Mouse (Mus musculus) thymus, postnatal 36 days (tissue): ENCODE measurements around the gene Fbxo34.
"Not testable (repeated sequence)": the region's sequence is repeated elsewhere in the genome, so short reads cannot be mapped to it uniquely, and the experiment has no call there.

Source experiments
- DNase-seq, 2 experiments: peaks; one replicate each; pipeline ENCODE4 v3.0.0; 2022; ENCODE audit warnings: mixed read lengths in 2 of 2

Gene Fbxo34

DNA sequence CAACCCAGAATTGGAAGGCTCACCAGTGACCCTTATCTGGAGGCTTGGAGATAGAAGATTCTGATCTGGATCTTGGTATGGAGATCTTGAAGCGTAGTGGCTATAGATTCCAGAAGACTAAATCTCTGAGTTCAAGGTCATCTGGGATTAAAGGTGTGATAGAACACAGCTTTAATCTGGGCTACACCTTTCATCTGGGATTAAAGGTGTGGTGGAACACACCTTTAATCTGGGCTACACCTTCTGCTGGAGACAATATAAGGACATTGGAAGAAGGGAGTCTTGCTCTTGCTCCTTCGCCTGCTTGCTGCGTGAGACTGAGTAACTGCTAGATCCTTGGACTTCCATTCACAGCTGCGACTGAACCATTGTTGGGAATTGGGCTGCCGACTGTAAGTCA, at the start of gene Fbxo34:
Fbxo34 (plus strand) TSS at position 301 of the 400 bp plus-strand sequence.
- DNase-seq = not testable (repeated sequence)

DNA sequence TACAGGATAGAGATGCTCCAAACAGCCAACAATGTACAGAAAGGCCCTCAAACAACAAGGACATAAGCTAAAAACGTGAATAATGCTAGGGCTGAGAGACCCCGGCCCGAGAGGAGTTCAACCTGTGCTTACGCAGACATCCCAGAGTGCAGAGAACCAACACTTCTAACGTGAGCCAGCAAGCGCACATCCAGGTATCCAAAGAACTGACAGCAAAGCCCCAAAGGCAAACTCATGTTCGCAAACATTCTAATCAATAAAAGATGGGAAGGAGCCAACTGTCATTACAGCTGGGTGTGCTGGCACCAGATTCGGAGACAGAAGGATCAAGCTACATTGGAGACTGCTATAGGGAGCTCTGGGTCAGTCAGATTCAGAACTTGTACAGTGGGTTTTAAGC, 47.5 kb upstream of the Fbxo34 start:
- no peak for DNase-seq

DNA sequence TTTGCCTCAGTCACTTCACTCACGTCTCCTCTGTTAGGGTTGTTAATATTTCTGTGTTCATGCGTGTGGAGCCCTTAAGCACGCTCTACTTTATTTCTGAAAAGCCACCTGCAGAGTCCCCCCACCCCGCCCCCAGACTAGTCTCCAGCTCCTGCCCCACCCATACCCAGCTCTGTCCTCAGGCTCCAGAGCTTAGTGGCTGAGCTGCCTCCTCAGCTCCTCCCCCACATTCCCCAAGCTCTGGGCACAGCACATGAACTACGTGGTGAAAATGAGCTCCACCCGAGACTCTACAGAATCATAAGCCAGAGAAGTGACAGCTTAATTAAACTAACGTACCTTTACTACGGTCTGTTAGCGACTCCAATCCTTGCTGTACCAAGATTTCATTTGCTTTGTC, 44.2 kb upstream of the Fbxo34 start:
- no peak for DNase-seq

DNA sequence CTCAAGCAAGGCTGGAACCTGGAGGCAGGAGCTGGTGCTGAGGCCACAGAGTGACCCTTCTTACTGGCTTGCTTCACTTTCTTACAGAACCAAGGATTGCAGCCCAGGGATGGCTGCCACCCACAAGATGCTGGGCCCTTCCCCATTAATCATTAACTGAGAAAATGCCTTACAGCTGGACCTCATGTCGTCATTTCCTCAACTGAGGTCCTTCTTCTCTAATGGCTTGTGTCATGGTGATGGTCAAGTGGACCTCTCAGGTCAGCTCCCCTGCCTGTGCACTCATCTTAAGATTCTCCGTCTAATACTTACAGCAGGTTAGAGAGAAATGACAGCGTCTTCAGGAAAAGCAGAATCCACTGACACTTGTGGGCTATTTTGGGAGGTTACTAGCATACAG, 32.9 kb upstream of the Fbxo34 start:
- DNase-seq = no peak

DNA sequence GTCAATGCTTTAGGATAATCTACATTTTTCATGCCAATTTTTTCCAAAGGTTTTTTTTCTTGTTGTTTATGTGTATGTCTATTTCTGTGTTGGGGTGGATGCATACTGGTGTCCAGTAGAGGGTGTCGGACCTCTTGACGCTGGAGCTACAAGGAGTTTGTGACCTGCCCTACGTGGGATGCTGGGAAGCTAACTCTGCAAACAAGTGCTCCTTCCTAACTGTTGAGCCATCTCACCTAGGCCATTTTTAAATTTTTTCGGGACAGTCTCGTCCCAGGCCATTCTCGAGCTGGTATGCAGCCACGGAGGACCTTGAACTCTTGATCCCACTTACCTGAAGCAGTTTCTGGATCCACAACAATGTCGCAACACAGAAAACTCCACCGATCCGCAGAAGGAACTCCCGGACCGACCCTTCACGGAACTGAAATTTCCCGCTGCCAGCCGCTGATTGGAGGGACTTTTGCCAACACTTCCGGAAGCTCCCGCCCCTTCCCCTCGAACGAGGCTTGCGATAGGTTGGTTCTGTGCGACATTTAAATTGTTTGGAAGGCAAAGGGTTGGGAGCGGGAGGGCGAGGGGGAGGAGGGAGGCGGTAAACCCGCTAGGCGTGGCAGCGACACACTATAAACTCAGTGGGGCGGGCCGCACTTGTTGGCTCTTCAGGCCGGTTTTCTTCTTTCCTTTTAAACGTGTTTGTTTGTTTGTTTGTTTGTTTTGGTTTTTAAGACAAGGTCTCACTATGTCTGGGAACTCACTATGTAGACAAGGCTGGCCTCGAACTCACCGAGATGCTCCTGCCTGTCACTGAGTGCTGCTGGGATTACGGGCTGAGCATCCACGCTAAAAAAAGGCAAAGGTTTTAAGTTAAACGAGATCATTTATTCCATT, 32.2 kb upstream of the Fbxo34 start, which contains the start of gene Dlgap5:
Dlgap5 (minus strand) TSS at position 633 of the 891 bp plus-strand sequence.
- DNase-seq = peak; percentile 93 to 94

DNA sequence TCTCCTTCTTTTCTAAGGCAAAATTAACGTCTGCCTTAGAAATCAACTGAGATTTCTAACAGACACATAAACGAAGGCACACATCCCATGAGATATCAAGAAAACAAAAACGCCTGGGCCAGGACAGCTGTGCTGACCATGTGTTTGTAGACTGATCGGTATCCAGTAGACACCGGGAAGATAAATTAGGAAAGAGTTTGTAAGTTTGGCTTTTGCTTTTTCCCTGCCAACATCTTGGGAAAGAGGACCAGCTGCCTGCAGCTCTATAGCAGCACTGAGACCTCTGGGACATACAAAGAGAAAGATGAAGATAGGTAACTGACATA, 31.6 kb upstream of the Fbxo34 start:
- DNase-seq = no peak

DNA sequence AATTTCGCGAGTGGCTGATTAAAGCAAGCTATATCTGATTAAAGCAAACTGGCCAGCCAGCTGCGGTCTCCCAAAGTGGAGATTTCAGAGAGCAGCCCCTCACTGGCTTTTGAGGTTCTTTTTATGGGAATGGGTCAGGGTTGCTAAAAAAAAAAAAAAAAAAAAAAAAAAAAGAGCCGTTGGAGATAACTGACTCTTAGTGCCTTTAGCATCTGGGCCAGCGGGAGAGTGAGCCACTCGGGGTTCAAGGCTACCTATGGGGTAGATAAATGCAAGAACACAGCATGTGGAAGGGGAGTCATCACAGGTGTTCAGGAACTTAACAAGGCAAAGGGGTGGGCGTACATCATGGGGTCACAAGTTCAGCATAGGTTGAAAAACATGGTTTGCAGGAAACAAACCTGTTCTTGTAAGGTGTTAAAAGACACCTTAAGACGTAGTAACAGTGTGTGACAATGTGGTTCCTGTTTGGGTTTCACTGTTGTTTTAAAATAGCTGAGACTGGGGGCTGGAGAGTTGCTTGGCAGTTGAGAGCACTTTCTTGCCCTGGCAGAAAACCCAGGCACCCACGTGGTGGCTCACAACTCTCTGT, 31.1 kb upstream of the Fbxo34 start:
- no peak for DNase-seq

DNA sequence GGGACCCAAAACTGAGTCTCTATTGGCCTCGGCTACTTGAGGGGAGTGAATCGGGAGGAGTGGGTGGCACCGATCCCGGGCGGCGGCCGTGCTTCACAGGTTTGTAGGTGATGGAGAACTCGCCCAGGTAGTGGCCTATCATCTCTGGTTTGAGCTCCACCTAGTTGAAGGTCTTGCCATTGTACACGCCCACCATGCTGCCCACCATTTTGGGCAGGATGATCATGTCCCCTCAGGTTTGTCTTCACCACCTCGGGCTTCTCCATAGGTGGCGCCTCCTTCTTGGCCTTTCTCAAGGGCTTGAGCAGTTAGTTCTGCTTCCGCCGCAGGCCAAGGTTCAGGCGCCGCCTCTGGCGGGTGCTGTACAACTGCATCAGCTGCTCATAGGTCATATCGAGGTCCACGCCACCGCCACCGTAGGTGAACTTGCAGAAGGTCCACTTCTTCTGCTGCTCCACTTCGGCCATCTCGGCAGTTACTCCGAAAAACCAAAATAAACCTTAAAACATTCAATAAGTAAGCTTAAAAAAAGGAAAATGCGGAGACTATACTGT, 30.4 kb upstream of the Fbxo34 start:
- no peak for DNase-seq

DNA sequence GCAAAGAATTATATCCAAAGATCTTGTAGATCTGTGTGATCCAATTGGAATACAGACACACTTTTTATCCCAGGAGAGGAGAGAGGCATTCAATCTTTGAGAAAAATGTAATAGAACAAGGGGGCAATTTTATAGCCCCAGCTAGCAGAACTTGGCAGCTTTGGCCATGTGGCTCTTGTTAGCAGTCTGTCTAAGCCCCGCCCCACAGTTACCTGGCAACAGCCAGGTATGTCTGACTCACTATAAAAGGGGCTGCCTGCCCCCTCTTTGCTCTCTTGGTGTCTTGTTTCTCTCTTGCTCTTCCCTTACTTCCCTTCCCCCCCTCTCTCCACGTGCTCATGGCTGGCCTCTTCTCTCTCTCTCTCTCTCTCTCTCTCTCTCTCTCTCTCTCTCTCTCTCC, 28.6 kb upstream of the Fbxo34 start:
- DNase-seq = no peak

DNA sequence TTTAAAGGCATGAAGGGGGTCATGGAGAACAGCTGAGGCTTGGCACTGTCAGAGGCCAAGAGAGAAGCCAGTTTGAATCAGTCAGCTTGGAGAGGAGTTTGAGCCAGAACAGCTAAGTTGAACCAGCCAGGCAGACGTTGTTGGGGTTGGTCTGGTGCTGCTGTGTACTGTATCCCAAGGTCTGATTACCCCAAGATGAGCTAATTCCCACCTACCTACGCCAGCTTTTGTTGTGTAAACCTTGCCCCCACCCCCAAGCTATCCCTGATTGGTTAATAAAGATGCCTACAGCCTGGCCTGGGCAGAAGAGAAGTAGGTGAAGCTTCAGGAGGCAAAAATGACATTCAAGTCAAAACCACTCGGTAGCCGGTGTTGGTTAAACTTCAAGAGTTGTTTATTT, 27.8 kb upstream of the Fbxo34 start:
- DNase-seq = no peak

DNA sequence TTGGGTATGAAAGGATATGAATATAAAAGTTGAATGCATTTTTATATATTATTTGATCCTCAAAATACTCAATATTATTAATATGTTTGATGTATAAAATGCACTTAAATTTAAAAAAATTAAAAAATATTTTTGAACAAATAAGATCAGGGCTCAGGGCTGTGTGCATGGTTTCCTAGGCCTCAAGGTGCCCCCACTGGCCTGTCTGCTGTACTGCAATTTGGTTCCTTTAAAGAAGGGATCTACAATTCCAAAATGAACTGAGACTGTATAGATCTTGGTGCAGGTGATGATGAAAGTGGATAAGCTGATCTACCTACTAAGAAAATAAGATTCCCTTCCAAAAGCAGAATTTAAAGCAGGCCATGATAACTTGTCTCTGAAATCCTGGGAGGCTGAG, 17.2 kb upstream of the Fbxo34 start:
- no peak for DNase-seq

DNA sequence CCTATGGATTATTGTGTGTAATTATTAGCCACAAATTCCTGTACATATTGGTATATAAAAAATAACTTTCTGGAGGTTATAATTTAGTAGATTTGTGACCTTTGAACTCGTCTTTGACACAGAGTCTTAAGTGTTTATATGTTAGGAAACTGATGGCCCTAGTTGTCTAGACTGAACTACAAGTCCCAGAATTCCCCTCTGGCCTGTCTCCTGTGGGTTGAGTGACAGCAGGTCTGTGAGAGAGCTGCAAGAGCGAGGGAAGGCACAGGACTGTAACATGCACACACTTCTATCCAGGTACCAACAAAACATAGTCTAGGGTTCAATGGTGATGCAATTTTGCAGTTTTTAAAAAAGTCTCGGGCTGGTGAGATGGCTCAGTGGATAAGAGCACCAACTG, 11.3 kb upstream of the Fbxo34 start:
- DNase-seq = no peak

DNA sequence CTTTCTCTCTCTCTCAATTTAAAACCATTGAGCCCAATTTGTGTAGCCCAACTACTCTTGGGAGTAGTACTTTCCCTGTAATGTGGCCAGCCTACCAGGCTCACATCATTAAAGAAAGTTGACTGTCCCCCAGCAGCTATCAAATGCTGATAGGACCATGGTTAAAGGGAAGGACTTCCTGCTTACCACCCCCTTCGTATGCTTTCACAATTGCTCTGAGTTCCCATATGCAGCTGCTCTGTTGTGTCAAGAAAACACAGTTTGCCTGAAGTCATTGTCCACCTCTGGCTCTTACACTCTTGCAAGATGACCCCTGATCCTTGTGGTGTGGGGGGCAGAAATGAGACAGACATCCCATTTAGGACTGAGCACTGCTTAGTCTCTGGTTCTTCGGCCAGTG, 5.3 kb upstream of the Fbxo34 start:
- DNase-seq = no peak

DNA sequence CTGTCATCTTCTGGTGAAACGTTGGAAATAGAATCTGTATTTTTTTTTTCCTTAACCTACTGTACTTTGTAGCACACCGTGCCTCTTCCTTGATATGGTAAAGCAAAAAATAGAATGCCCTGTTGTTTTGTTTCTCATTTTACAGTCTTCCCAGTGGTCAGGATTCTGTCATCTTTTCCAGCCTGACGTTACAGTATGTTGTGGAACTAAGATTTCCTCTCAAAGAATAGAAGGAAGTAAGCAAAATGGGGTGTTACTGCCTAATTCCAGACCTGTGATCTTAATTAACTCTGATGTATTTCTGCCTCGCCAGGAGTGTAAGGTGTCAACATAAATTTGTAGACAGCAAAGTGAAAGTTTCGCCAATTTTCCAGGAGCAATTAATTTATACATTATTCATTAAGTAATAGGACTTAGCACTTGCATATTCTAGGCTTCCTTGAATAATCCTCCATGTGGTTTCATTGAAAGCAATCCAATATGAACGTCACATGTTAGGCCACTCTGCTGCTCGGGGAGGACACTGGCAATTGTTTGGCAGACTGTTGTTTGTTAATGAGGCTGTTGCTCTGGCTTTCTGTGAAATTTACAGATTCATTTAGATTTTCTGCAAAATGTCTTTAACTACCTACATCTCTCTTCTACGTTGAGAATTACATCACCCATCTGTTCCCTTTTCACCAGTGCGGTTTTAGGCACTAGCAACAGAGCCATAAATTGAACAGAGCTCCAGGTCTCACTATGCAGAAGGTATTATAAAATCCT, 4.7 kb upstream of the Fbxo34 start:
- no peak for DNase-seq

DNA sequence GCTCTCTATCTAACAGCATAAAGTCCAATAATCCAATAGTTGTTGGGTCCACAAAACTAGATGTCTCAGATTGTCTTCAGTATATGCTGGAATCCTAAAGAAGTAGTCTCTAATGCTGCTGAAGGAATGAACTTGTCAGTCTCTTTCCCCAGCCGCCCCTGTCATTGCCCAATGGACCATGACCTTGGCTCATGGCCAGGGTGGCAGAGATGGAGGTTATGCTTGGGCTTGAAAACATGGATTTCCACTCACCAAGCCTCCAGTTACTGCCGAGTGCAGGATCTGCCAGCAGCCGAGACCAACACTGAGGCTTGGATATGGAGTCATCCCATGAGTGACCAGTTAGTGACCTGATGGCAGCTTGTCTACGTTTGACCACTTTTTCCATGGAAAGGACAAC, 9.3 kb downstream of the Fbxo34 start:
- DNase-seq = no peak

DNA sequence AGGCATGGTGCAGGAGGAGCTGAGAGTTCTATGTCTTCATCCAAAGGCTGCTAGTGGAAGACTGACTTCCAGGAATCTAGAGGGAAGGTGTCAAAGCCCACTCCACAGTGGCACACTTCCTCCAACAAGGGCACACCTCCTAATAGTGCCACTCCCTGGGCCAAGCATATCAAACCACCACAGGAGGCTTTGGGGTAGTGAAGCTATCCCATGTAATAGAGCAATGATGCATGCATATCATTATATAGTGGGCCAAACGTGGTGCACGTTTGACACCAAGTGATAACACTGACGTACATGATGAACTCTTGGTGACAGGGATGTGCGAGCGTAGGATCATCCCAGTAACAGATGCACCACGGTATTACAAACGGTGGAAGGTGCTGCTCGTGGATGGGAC, 11.8 kb downstream of the Fbxo34 start:
- DNase-seq = no peak

DNA sequence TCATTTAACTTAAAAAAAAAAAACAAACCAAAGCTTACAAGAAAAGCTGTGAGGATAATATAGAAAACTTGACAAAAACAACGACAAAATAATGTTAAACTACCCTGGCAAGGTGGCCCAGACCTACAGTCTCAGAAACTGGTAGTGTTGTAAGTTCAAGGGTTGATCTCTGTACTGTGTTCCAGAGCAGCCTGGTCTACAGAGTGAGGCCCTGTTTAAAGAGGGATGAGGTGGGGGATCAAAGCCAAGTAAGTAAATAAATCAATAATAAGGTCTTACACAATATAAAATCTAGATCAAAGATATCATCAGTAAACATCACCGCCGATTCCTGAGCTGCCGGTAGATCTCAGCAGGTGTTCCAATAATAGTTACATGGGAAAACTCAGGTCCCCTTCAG, 12.2 kb downstream of the Fbxo34 start:
- DNase-seq = no peak

DNA sequence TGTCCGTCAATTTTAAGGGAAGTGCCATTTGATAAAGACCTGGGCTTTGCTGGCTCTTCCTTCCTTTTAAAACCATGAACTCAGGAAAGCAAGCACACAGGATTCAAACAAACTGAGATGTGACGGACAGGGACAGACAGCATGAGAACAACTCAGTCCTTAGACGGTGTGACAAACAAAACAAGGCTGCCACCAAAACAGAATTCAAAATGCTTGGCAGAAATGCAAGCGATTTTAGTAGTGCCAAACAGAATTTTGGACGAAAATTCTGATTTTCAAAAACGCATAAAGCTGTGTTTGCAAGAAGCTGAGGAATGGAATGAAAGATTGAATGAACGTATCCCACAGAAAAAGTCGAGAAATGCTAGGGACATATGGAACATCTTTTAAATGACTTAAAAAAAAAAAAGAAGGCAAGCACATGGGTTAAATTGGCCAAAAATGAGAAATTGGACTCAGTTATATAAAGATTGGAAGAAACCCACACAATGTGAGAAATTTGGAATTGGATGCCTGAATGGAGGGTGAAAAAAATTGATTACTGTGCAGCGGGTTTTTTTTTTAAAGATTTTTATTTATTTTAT, 12.7 kb downstream of the Fbxo34 start:
- DNase-seq = no peak

DNA sequence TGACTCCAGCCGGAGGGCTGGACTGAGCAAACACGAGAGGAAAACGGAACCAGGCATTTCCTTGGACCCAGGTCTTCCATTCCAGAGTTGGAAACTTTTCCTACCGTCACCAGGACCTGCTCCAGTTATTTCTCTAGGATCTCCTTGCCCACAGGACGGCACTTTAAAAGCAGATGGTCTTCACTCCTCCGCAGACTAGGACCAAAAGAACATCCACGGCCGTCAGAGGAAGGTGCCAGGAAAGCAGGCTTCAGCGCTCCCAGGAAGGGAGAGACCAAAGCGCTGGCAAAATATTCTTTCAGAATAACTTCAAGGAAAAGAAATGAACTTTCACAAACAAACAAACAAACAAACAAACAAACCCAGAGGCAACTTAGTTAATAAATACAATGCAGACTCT, 14.2 kb downstream of the Fbxo34 start:
- DNase-seq = no peak

DNA sequence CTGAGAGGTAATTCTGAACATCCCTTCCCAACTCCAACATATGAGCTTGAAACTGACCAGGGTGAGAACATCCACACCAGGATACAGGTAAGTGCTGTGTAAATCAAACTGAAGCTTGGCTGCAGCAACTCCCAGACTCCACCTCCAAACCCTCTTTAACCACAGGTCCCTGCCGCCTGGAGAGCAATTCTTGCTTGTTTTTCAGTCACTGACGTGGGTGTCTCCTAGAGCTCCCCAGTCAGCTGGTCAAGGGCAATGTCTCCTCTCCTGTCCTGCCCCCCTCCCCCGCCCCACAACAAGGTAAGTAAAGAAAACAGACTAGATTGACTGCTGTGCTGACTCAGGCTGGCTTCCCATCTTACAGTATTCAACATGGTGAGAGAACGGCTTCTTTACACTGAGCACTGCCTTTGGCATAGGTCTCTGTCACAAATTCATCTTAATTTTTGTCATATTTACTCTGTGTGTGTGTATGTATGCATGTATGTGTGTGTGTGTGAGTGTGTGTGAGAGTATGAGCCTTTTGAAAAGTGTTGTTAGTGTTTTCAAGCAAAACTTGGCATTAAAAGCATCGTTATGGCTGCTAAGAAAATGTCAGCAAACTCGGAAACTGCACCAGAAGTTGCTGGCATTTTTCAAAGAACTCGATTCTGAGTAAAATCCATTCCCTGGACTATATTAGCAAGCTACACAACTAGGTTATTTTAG, 15.4 kb downstream of the Fbxo34 start:
- no peak for DNase-seq

DNA sequence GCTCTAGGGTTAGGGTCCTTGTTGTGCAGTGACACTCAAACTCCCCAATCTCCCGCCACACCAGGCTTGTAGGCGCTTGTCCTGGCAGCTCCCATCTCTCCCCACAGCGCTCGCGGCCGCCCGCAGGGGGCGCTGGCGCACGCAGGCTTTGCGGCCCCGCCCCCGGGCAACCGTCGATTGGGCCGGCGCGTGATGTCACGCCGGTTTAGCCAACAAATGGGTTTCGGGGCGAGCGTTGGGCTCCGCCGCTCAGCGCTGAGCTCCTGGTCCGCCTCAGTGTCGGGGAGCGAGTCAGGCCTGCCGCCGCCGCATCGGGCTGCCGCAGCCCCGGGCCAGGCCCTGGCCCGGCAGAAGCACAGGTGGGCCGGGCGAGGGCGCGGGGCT, 22.1 kb downstream of the Fbxo34 start:
- DNase-seq = peak; percentile 95

DNA sequence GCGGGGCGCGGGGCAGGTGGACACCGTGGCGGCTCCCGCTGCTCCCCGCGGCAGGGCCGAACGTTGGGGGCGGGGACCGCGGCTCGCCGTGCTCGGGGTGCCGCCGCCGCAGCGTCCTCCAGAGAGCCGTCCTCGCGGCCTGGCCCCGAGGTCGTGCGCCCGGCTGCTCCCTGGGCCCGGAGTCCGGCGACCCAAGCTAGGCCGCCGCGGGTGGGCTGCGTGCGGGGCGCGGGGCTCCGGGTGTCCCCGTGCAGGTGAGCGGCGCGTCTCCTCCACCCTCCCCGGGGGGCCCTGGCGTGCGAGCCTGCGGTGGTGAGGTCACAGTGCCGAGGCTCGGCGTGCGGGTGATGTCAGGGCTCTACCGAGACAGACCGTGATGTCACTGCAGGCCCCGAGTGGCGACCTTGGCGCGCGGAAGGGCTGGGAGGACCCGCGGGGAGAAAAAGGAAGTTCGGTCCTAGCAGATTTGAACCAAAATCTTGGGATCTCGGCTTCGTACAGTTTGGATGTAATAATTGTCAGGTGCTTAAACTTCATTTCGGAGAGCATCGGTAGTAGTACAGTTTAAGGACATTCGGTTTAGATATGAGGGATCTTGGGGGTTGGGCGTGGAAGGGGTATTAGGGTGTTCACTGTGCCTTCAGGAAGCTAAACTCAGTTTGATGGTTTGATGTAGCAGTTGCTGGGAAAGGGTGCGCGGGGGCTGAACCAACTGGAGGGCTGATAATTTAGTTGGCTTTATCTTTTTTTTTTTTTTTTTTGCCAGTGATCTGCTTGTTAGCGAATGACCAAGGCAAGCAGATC, 22.7 kb downstream of the Fbxo34 start:
- peak; percentile 62 to 76 for DNase-seq
